Mouse (Mus musculus): ENCODE data around the gene Gen1.

Gene Gen1

GRCm38 (mm10) chr12:11265382-11266281 is at the start of gene Gen1, which contains the start of gene Smc6:
Gen1 (minus strand) TSS chr12:11265801.
Smc6 (plus strand) TSS chr12:11265886.
- DNase-seq (ENCODE audit: low spot score in 2 of 2): peak; percentile 88 to 91

GRCm38 (mm10) chr12:11313840-11314239 is 48.2 kb upstream of the Gen1 start:
- DNase-seq (ENCODE audit: low spot score in 2 of 2): no peak

DNA sequence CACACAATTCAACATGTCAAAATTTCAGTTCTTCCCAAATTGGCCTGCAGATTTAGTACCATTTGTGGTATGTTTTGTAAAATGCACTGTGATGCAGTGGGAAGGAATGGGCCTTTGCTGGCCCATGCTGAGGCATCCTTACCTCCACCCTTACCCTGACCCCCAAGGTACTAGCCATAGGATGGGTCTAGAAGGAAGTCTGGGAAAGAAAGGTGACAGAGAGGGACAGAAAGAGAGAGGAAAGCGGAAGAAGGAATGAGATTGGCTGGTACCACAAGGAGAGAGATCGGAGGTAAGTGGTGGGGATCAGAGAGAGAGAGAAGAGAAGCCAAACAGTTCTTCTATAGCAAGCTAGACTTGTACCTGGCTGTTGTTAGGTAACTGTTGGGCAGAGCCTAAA is 45.5 kb upstream of the Gen1 start:
- no peak for DNase-seq (ENCODE audit: low spot score in 2 of 2)

DNA sequence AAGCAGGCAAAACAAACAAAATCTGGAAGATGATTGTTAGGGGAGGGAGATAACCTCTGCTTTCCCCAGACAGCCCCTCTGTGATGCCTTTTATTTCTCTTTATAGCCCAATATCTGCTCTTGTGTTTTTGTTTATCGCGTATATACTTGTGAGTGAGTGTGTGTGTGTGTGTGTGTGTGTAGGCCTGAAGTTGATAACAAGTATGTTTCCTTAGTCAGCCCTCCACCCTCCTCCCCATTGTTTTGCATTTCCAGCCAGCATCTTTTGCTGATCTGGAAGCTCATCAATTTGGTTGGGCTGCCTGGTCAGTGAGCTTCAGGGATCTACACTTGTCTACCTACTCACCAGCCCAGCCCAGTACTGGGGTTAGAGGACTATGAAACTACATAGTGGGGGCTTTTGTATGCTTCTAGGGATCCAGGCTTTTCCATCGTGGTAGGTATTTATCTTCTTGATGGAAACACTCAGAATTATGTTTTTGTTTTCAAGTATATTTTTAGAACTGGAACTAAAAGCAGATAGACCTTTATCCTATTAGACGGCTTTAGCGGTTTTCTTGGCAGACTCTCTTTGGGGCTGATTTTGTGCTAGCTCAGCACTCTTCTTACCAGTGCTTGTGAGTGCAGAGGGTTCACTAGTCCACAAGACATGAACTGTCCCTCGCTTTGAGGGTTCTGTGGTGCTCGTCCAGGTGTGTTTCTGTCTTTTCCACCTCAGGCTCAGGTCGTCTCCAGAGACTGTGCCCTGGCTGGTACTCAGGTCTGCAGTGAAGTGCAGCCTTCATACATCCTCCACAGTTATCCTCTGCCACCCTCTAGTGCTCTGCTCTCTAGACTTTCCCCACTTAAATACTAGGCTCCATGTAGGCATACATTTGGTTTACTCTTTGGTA is 41.4 kb upstream of the Gen1 start:
- DNase-seq (ENCODE audit: low spot score in 2 of 2): no peak

DNA sequence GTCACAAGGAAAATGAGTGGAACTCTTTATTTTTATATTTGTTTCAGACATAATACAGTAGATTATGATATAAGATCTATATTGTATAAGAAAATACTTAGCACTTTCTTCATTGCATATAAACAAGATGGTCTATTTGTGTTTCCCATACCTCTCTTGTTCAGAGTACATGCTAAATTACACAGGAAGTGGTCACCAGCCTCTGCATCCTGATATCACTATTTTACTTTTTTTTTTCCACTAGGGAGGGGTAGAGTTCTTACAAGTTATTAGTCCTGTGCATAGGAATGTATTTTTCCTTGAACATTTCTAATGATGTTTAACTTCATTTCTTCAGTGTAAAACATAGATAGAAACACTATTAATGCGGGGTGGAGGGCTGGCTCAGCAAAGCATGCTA is 35.3 kb upstream of the Gen1 start:
- DNase-seq (ENCODE audit: low spot score in 2 of 2): no peak

- DNase-seq (ENCODE audit: low spot score in 2 of 2): no peak
These were observed 20.8 kb upstream of the Gen1 start for GRCm38 (mm10) chr12:11286382-11286781.

DNA sequence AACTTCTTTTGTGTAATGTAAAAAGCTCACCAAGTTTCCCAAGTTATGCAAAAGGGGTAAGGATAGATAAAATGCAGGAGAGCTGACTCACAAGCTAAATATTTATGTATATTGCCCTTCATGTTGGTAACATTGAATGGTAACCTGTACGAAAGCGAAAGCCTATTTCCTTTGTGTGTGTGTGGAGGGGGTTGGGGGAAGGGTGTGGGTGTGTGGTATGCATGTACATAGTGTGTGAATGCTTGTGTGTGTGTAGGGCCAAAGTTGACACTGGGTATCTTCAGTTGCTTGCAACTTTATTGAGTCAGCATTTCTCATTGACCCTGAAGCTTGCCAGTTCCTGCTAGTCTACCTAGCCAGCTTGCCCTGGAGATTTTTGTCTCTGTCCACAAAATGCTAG is 16.0 kb upstream of the Gen1 start:
- no peak for DNase-seq (ENCODE audit: low spot score in 2 of 2)

GRCm38 (mm10) chr12:11279886-11280285 is 14.3 kb upstream of the Gen1 start:
- DNase-seq (ENCODE audit: low spot score in 2 of 2): no peak

GRCm38 (mm10) chr12:11277207-11277606 is 11.6 kb upstream of the Gen1 start:
- DNase-seq (ENCODE audit: low spot score in 2 of 2): no peak

DNA sequence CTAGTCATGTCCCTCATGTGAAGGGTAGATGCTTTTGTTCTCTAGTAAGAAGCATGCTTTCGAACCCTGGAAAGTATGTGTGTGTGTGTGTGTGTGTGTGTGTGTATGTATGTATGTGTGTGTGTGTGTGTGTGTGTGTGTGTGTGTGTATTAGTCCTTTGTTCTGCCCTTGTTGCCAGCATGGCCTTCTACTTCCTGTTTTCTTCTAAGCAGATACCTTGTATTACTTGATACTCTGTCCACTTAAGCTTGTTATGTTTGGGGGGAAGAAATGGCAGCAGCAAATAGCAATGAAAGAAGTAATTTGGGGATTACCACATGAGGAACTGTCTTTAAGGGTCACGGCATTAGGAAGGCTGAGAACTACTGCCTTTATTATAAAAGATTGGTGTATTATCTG is 11.0 kb upstream of the Gen1 start:
- DNase-seq (ENCODE audit: low spot score in 2 of 2): no peak

GRCm38 (mm10) chr12:11273185-11273584 is 7.6 kb upstream of the Gen1 start:
- DNase-seq (ENCODE audit: low spot score in 2 of 2): no peak

DNA sequence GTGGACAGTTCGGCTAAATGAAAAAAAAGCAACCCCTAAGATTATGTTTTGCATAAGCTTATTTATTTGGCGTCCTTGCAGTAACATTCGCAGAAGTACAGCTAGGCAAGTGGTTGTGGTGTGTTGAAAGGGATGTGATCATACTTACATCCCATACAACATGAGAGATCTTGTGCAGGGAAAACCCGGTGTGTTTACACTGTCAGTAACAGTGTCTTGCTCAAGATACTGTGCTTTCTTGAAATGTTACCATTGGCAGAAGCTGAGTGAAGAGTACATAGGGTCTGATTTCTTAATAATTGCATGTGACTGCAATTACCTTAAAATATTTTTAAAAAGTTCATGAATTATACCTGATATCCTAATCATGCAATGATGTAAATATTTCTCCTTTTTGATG is 7.0 kb upstream of the Gen1 start:
- DNase-seq (ENCODE audit: low spot score in 2 of 2): no peak

DNA sequence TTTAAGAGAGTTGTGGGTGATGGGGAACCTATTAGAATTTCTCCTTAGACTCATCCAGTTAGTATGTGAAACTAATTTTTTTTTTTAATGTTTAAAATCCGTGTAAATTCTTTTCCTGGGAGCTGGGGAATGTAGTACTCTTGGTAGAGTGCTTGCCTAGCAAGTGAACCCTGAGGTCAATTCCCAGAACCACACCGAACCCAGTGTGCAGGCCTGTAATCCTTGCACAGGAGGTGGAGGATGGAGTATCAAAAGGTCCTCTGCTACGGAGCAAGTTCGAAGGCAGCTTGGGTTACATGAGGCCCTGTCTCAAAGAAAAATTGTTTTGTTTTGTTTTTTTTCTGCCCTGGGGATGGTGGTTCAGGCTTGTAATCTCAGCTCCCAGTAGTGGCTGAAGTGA is 1.4 kb upstream of the Gen1 start:
- no peak for DNase-seq (ENCODE audit: low spot score in 2 of 2)

DNA sequence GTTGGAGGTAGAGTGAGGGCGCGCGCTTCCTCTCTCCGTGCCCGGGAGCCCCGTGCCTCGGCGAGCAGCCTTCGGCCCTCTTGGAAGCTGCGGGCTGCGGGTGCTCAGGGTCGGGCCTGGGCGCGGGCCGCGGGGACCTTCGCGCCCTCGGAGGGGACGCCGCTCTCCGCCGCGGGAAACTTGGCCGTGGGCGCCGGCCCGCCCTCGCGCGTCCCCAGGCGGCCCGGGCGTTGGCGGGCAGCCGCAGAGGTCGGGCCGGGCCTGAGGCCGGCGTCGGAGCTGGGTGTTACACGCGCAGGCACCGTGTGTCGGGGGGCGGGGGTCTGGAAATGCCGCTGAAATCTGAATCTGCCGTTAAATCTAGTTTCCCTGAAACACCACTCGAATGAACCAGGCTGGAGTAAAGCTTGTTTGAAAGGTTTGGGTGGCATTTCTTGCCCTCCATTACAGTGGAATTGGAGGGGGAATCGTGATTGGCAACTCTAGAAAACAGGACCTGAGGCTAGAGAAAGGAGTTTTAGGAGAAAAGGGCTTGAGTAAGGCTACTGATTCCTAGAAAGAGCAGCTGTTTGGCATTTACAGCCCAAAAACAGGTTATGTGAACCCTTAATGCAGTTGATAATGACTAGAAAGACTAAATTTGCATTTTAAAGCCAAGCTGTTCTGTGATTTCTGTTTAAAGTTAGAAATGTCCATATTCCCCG is 833 bp upstream of the Gen1 start:
- DNase-seq (ENCODE audit: low spot score in 2 of 2): peak in 1 of 2 experiments; percentile 22

GRCm38 (mm10) chr12:11264895-11265294 is 706 bp downstream of the Gen1 start:
- no peak for DNase-seq (ENCODE audit: low spot score in 2 of 2)

DNA sequence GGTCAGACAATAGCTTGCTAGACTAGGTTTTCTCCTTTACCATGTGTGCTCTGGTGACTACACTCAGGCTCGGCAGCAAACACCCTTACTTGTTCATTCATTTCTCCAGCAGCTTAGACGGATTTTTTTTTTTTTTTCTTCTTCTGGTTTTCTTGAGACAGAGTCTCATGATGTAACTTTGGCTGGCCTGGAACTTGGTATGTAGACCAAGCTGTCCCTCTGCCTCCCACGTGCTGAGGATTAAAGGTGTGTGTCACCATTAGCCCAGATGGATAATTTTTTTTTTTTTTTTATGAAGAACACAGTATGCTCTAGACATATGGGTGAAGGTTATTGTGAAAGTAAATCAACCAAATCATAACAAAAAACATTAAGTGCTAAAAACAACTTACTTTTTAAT is 15.3 kb downstream of the Gen1 start:
- DNase-seq (ENCODE audit: low spot score in 2 of 2): no peak

GRCm38 (mm10) chr12:11247460-11247859 is 18.1 kb downstream of the Gen1 start:
- no peak for DNase-seq (ENCODE audit: low spot score in 2 of 2)

DNA sequence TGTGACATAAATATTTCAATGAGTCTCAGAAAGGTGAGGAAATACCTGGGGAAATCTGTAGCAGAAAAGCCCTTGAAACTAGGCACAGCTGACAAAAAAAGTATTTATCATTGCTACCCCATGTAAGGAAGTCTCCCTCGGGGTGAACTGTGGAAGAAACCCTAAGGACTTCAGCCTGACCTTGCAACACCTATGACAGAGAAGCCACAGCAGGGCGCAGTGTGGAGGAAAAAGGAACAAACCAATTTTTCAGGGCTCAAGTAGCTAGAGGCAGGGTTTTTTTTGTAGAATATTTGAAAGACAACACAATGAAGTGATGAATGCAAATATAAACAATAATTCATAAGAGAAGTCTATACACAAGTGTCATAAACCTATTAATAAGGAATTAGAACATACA is 29.6 kb downstream of the Gen1 start:
- no peak for DNase-seq (ENCODE audit: low spot score in 2 of 2)

DNA sequence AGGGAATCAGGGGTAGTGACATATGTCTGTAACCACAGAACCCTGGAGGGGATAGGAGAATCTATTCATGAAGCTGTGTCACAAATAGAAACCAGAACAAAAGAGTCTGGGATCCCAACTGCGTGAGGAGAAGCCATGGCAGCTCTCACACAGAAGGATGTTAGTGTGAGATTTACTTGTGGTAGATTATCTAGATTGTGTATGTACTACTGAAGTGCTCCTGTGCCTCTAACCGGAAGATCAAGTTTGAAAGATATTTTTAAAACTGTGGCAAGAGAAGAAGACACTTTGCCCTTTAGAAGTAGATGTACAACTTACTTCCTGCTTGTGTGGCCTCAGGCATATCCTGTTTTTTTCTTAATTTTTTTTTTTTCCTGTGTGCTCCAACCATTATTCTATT is 35.3 kb downstream of the Gen1 start:
- no peak for DNase-seq (ENCODE audit: low spot score in 2 of 2)

GRCm38 (mm10) chr12:11226529-11227268 is 38.9 kb downstream of the Gen1 start:
- no peak for DNase-seq (ENCODE audit: low spot score in 2 of 2)

DNA sequence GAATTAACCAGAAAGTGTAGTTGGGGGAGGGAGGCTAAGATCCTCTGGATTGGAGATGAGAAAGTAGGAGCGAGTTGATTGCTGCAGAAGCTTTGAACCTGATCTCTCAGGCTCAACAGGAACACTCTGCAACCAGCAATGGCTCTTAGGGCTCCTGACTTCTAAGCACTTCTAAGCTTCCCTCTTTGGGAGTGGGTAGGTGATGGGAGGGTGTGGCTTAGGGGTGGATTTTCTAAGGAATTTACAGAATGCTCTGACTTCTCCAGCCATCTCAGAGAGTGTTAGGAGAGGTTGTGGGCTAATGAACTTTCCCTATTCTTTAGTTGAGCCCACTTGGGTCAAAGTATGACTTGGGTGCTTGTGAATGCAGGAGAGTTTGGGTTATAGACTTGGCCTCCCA is 39.5 kb downstream of the Gen1 start:
- DNase-seq (ENCODE audit: low spot score in 2 of 2): no peak

Measured in frontal cortex, postnatal 10 days (tissue).